Mouse (Mus musculus): ENCODE measurements around the gene Ociad2. TPM values are rescaled to one million over a fixed set of nuclear protein-coding genes. Genes with fewer than 3 reads are reported as not detected.
"Not testable (repeated sequence)": the region's sequence is repeated elsewhere in the genome, so short reads cannot be mapped to it uniquely, and the experiment has no call there.

The Ociad2 gene
- polyA plus RNA-seq, 1 experiment from 2014 or later, result 23.9 TPM

DNA sequence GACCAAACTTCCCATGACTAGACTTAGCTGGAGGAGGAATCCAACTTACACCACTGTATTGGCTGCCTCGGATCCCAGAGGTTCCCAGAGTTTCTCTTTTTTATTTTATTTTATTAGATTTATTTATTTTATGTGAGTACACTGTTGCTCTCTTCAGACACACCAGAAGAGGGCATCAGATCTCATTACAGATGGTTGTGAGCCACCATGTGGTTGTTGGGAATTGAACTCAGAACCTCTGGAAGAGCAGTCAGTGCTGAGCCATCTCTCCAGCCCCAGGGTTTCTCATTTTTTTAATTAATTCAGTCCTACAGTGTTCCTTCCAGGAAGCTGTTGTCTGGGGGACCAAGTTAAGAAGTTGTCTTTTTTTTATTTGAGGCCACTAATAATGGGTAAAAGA is 18.1 kb downstream of the Ociad2 start:
- not testable (repeated sequence) for H3K27ac ChIP-seq (replicated peaks); H3K36me3 ChIP-seq

DNA sequence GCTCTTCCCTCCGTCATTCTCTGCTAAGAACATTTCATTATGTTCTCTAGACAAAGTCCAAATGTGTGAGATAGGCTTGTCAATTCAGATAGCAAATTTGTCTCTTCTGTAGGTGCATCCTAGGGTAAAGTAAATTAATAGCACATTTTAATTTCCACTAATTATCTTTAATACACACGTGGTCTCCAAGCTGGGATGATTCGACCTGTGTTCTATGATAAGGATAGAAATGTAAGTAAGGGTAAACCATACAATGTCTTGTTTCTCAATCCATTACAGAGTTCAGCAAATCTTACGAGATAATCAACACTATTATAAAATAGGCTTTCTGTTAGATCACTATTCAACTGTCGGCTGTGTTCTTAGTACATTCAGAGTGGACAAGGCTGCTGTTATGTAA is 21.5 kb downstream of the Ociad2 start:
- no peak overlapping the region for H3K27ac ChIP-seq (replicated peaks)
- H3K36me3 ChIP-seq, result peaks cover 25% of the 10 kb centered on the region
- whole genome bisulfite sequencing, result 90% methylated on average over 5 of the region's 5 CpGs
- H3K9me3 ChIP-seq, result no peaks in the 10 kb centered on the region
- no peak overlapping the region for H3K4me2 ChIP-seq
- no peak overlapping the region for H3K9ac ChIP-seq
- H3K27me3 ChIP-seq, result no peaks in the 10 kb centered on the region
- H3K4me1 ChIP-seq (replicated peaks), result no peaks in the 10 kb centered on the region
- no peak for ATAC-seq (ENCODE audit: low FRiP score, low read depth)
- no peak overlapping the region for H3K4me3 ChIP-seq

More for the DNA sequence above, 18.1 kb downstream of the Ociad2 start:
- not testable (repeated sequence) for H3K9ac ChIP-seq; H3K9me3 ChIP-seq; H3K4me2 ChIP-seq; H3K4me3 ChIP-seq; ATAC-seq (ENCODE audit: low FRiP score, low read depth); H3K27me3 ChIP-seq; H3K4me1 ChIP-seq (replicated peaks)
- WGBS, result 93% methylated on average over 1 of the region's 1 CpGs

DNA sequence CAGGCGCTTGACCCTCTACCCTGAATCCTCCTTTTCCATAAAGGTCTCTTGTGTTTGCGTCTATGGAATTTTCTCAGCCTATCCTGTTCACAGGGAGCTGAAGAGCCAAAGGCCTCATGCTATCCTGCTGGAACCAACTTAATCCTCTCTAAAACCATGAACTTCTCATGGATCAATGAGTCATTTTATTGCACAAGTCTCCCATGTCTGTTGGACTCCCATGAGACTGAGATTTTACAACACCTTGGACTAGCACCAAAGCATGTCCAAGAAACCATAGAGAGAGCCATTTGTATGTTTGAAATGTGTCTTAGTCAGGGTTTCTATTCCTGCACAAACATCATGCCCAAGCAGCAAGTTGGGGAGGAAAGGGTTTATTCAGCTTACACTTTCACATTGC is 26.2 kb downstream of the Ociad2 start:
- H3K4me3 ChIP-seq, result no peak overlapping the region
- 95% methylated on average over 2 of the region's 2 CpGs for WGBS
- H3K9ac ChIP-seq, result no peak overlapping the region
- no peaks in the 10 kb centered on the region for H3K27me3 ChIP-seq
- H3K4me2 ChIP-seq, result no peak overlapping the region
- no peak for ATAC-seq (ENCODE audit: low FRiP score, low read depth)
- H3K27ac ChIP-seq (replicated peaks), result no peak overlapping the region
- peaks cover 63% of the 10 kb centered on the region for H3K36me3 ChIP-seq
- H3K9me3 ChIP-seq, result no peaks in the 10 kb centered on the region
- H3K4me1 ChIP-seq (replicated peaks), result no peaks in the 10 kb centered on the region

- H3K4me3 ChIP-seq, result no peak overlapping the region
- no peaks in the 10 kb centered on the region for H3K4me1 ChIP-seq (replicated peaks)
- no peak for ATAC-seq (ENCODE audit: low FRiP score, low read depth)
- peaks cover 71% of the 10 kb centered on the region for H3K36me3 ChIP-seq
- H3K4me2 ChIP-seq, result no peak overlapping the region
- 94% methylated on average over 10 of the region's 10 CpGs for WGBS
- H3K9me3 ChIP-seq, result no peaks in the 10 kb centered on the region
- H3K27ac ChIP-seq (replicated peaks), result no peak overlapping the region
- H3K9ac ChIP-seq, result no peak overlapping the region
- H3K27me3 ChIP-seq, result no peaks in the 10 kb centered on the region
Measured at GRCm38 (mm10) chr5:73313591-73313990, 27.2 kb downstream of the Ociad2 start.

DNA sequence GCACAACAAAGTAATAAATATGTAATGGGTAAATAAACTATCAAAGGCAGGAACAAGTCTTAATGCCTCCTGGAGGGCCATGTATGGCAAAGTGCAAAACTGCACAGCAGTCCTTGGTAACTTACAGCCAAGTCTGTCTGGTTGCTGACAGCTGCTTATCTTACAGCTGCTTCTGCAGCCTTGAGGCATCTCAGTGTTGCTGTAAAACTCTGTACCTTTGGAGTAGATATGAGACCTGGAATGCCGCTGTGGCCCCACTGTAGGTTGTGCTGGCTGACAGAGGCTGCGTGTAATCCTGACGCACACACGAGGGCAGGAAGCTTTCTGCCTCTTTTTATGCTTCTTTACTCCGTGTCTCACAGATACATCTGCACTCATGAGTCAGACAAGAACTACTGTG is 29.4 kb downstream of the Ociad2 start:
- Histone ChIP-seq H3K27ac (replicated peaks) (no peak overlapping the region), H3K4me2 (no peak overlapping the region), H3K4me1 (replicated peaks) (no peaks in the 10 kb centered on the region), H3K9ac (no peak overlapping the region), H3K27me3 (no peaks in the 10 kb centered on the region), H3K36me3 (peaks cover 82% of the 10 kb centered on the region), H3K9me3 (no peaks in the 10 kb centered on the region), H3K4me3 (no peak overlapping the region)
- ATAC-seq (ENCODE audit: low FRiP score, low read depth), result no peak
- 96% methylated on average over 5 of the region's 5 CpGs for WGBS

DNA sequence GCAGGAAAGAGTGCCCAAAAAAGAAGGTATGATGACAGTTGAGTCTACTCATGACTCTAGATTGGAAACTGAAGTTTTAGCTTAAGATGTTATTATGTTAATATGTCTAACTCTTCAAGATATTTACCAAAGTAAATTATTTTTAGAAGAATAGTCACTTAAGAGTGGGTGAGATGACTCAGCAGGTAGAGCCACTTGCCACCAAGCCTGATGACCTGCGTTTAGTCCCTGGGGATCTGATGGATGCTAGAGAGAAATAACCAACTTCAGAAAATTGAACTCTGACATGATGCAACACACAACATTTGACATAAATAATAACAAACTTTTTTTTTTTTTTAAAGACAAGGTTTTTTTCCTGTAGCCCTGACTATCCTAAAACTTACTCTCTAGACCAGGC is 30.4 kb downstream of the Ociad2 start:
- Histone ChIP-seq H3K27me3 (no peaks in the 10 kb centered on the region), H3K9ac (no peak overlapping the region), H3K27ac (replicated peaks) (no peak overlapping the region), H3K4me3 (no peak overlapping the region), H3K4me2 (no peak overlapping the region), H3K9me3 (no peaks in the 10 kb centered on the region), H3K36me3 (peaks cover 85% of the 10 kb centered on the region), H3K4me1 (replicated peaks) (no peaks in the 10 kb centered on the region)
- no peak for ATAC-seq (ENCODE audit: low FRiP score, low read depth)
- WGBS, result 91% methylated on average over 1 of the region's 1 CpGs

DNA sequence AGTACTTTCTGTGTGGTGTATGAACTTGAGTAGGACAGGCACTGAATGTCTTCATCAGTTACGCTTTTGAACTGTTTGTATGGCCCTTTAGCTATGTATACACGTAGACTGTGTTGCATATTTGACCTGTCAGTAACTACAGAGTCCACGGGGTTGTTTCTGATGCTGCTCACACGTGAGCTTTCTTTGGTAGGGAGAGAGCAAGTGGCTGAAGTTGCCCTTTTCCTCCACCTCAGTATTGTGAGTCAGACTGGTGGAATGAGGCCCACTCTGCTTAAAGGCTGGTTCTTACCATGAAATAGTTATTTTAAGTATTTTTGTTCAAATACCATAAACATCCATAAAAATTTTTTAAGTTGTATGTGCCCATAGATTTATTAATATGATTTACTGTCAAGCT is 31.3 kb downstream of the Ociad2 start:
- Histone ChIP-seq H3K36me3 (peaks cover 81% of the 10 kb centered on the region), H3K27me3 (no peaks in the 10 kb centered on the region), H3K9ac (no peak overlapping the region), H3K4me2 (no peak overlapping the region), H3K4me1 (replicated peaks) (no peaks in the 10 kb centered on the region), H3K4me3 (no peak overlapping the region), H3K9me3 (no peaks in the 10 kb centered on the region), H3K27ac (replicated peaks) (no peak overlapping the region)
- WGBS, result 88% methylated on average over 4 of the region's 4 CpGs
- no peak for ATAC-seq (ENCODE audit: low FRiP score, low read depth)

- no peak for ATAC-seq (ENCODE audit: low FRiP score, low read depth)
- Histone ChIP-seq H3K9me3 (no peaks in the 10 kb centered on the region), H3K27me3 (no peaks in the 10 kb centered on the region), H3K4me2 (no peak overlapping the region), H3K9ac (no peak overlapping the region), H3K4me1 (replicated peaks) (no peaks in the 10 kb centered on the region), H3K36me3 (peaks cover 73% of the 10 kb centered on the region), H3K27ac (replicated peaks) (no peak overlapping the region), H3K4me3 (no peak overlapping the region)
- WGBS, result 92% methylated on average over 3 of the region's 3 CpGs
Measured at GRCm38 (mm10) chr5:73307297-73307696, 33.5 kb downstream of the Ociad2 start.

GRCm38 (mm10) chr5:73306486-73306885 is 34.3 kb downstream of the Ociad2 start:
- Histone ChIP-seq H3K36me3 (peaks cover 74% of the 10 kb centered on the region), H3K27me3 (no peaks in the 10 kb centered on the region), H3K4me1 (replicated peaks) (no peaks in the 10 kb centered on the region), H3K27ac (replicated peaks) (no peak overlapping the region), H3K9ac (no peak overlapping the region), H3K4me2 (no peak overlapping the region), H3K4me3 (no peak overlapping the region), H3K9me3 (no peaks in the 10 kb centered on the region)
- 96% methylated on average over 6 of the region's 6 CpGs for WGBS
- no peak for ATAC-seq (ENCODE audit: low FRiP score, low read depth)

DNA sequence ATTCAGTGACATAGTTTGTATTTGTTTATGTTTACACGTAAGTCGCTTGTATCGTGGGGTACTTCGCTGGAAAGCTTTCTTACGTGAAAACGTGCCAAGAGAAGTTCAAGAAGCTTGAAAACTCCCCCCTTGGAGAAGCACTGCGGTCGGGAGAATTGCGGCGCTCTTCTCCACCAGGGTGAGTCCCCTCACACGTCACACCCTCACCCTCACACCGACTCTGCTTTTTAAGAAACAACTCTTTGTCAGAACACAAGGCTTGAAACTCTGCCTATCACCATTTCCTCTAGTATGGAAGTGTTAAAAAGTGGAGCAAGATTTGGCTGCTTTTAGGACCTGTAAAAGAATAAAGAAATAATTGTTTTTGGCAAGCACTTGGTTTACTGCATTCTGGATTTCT is 36.3 kb downstream of the Ociad2 start:
- no peak for ATAC-seq (ENCODE audit: low FRiP score, low read depth)
- no peak overlapping the region for H3K9ac ChIP-seq
- H3K9me3 ChIP-seq, result no peaks in the 10 kb centered on the region
- H3K4me3 ChIP-seq, result no peak overlapping the region
- H3K4me2 ChIP-seq, result no peak overlapping the region
- H3K4me1 ChIP-seq (replicated peaks), result no peaks in the 10 kb centered on the region
- H3K27me3 ChIP-seq, result no peaks in the 10 kb centered on the region
- no peak overlapping the region for H3K27ac ChIP-seq (replicated peaks)
- WGBS, result 87% methylated on average over 12 of the region's 12 CpGs
- peaks cover 70% of the 10 kb centered on the region for H3K36me3 ChIP-seq

DNA sequence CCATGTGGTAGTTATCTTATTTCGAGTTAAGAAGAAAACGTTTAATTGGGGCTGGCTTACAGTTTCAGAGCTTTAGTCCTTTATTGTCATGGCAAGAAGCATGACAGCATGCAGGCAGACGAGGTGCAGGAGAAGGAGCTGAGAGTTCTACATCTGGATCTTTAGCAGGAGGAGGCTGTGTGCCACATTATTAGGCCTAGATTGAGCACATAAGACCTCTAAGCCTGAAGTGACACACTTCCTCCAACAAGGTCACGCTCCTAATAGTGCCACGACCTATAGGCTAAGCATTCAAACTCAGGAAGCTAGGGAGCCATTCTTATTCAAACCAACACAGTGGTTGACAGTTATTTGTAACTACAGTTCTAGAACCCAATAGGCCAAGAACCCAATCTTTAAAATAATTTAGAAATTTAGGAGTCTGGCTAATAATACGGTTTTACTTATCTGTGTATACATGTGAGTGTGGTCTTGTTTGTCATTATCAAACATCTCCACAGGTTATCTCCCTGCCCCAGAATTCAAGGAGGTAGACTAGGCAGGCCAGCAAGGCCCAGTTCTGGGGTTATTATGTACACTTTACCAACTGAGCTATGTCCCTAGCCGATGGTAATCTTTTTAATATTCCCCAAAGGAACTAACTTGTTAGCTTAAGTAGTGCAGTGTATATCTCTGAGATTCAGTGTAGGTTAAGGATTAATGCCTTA is 39.1 kb downstream of the Ociad2 start:
- no peak overlapping the region for H3K27ac ChIP-seq (replicated peaks)
- ATAC-seq (ENCODE audit: low FRiP score, low read depth), result no peak

GRCm38 (mm10) chr5:73295916-73296315 is 44.9 kb downstream of the Ociad2 start:
- H3K9ac ChIP-seq, result no peak overlapping the region
- H3K4me2 ChIP-seq, result no peak overlapping the region
- ATAC-seq (ENCODE audit: low FRiP score, low read depth), result no peak
- no peak overlapping the region for H3K4me3 ChIP-seq
- 80% methylated on average over 4 of the region's 4 CpGs for WGBS
- peaks cover 21% of the 10 kb centered on the region for H3K4me1 ChIP-seq (replicated peaks)
- H3K27me3 ChIP-seq, result no peaks in the 10 kb centered on the region
- H3K36me3 ChIP-seq, result peaks cover 16% of the 10 kb centered on the region
- no peaks in the 10 kb centered on the region for H3K9me3 ChIP-seq
- H3K27ac ChIP-seq (replicated peaks), result no peak overlapping the region

More for the DNA sequence above, 39.1 kb downstream of the Ociad2 start:
- Histone ChIP-seq H3K4me3 (no peak overlapping the region), H3K36me3 (peaks cover 46% of the 10 kb centered on the region), H3K4me1 (replicated peaks) (no peaks in the 10 kb centered on the region), H3K27me3 (no peaks in the 10 kb centered on the region), H3K9ac (no peak overlapping the region), H3K9me3 (no peaks in the 10 kb centered on the region), H3K4me2 (no peak overlapping the region)
- WGBS, result 91% methylated on average over 7 of the region's 7 CpGs

GRCm38 (mm10) chr5:73295016-73295415 is 45.8 kb downstream of the Ociad2 start:
- ATAC-seq (ENCODE audit: low FRiP score, low read depth), result no peak
- WGBS, result 97% methylated on average over 7 of the region's 7 CpGs

More at GRCm38 (mm10) chr5:73295016-73295415, 45.8 kb downstream of the Ociad2 start:
- Histone ChIP-seq H3K27ac (replicated peaks) (no peak overlapping the region), H3K4me3 (no peak overlapping the region), H3K4me2 (no peak overlapping the region), H3K9me3 (no peaks in the 10 kb centered on the region), H3K36me3 (peaks cover 10% of the 10 kb centered on the region; the same call in 1 of the 2 replicates), H3K4me1 (replicated peaks) (peaks cover 21% of the 10 kb centered on the region), H3K27me3 (no peaks in the 10 kb centered on the region), H3K9ac (no peak overlapping the region)
